Mouse (Mus musculus) urinary bladder, postnatal 25 days (tissue): ENCODE results near the gene St13.
A peak's percentile ranks its signal among the peaks of the same experiment; 100 is the strongest.

Experiments
- DNase-seq: peaks from one replicate; pipeline ENCODE4 v3.0.0; 2022; ENCODE audit warnings: low spot score

St13 gene

GRCm38 (mm10) chr15:81365246-81365645 is 34.6 kb downstream of the St13 start:
- no peak for DNase-seq

DNA sequence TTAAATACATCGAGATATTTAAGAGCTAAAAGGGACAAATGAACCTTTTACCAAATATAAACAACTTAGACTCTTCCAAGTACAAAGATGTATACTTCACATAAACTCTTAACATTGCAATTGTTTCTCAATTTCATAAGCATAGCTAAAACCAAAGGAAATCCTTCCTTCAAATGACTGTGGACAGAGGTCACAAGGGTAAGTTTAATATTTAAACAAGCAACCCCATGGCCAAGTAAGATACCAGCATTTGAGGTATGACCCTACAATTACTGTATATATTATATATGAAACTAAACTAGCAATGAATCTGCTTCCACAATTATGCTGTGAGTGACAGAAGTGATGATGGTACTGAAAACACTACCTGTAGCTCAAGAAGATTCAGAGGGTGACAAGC is 35.6 kb downstream of the St13 start:
- no peak for DNase-seq

- DNase-seq = no peak
Observed at GRCm38 (mm10) chr15:81362501-81362900, 37.4 kb downstream of the St13 start.

DNA sequence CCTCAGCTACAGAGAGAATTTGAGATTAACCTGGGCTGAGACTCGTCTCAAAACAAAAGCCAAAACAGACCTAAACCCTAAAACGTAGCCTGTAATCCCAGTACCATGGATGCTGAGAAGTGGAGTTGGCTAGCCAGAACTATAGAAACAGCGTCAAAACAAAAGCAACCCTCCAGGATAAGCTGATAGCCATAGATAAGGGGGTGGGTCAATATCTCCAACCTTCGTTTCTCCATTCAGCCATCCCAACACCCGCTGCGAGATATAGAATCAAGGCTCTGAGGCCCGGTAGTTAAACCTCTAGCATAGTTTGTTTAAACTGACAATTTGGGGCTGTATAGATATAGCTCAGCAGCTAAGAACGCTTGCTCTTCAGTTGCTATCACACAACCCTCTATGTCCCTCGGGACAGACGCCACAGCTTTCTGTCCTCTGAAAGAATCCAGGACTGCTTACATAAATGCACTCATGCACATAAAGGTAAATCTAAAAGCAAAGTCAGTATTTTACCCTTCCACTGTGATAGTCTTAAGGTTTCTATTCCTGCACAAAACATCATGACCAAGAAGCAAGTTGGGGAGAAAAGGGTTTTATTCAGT is 38.4 kb downstream of the St13 start:
- no peak for DNase-seq

DNA sequence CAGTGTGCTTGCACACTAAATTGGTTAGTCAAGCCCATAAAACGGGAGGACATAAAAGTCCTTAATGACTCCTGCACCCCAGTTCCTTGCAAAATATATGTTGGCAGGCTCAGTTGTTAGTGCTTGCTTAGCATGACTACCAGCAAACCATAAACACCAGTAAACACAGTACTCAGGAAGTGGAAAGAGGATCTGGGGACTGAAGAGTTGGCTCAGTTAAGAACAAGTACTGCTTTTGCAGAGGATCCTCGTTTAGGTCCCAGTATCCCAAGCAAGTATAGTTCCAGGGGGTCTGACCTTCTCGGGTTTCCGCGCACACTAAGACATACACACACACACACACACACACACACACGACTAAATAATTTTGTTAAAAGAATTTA is 38.9 kb downstream of the St13 start:
- no peak for DNase-seq

DNA sequence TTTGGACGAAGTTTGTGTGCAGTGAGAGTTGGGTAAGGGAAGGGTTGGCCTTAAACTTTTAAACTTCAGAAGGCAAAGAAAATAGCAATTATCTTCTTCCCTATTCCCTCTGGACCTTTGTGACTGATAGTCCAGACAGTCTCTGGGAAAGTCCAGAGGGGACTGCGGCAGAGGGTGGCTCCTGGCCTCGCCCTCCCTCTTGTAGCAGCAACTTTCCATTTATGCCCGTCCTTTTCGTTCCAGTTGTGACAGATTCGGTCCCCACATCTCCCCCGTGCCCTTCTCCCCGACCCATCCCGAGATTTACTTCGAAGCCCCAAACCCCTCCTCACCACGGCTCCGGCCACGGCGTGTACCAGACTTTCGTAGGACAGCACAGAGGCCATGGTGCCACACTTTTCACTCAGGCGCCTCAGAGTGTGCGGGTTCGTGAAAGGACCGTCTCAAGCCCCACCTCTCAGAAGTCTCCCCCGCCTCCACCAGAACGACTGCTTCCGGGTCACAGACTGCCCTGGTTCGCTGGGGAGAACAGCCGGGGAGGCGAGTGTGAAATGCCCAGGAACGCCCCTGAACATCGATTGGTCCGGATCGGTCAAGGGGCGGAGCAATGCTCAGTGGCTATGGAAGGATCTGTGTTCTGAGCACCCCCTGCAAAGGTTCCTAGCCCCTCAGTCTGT is 39.4 kb downstream of the St13 start, which contains the start of gene Slc25a17:
Gene Slc25a17 (minus strand): TSS at position 468 of the 677 bp plus-strand sequence.
- DNase-seq = peak; percentile 89

DNA sequence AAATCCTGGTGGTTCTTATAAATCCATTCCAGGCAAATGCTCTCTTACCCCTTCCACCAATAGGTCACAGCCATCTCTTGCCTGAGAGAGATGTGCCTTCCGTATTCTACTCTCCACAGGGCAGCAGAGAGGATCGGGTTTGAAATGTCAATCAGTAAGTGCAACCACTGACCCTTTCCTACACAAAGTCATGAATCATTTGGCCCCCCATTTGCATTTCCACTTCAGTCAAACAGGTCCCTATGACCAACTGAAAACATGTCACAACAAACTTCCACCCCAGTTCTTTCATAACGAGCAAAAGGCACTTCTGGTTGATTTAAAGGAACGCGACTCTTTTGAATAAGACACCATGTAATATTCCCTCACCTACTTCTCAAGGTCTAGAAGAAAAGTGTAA is 40.5 kb downstream of the St13 start:
- DNase-seq = no peak

- no peak for DNase-seq
Observed at GRCm38 (mm10) chr15:81358943-81359342, 40.9 kb downstream of the St13 start.

DNA sequence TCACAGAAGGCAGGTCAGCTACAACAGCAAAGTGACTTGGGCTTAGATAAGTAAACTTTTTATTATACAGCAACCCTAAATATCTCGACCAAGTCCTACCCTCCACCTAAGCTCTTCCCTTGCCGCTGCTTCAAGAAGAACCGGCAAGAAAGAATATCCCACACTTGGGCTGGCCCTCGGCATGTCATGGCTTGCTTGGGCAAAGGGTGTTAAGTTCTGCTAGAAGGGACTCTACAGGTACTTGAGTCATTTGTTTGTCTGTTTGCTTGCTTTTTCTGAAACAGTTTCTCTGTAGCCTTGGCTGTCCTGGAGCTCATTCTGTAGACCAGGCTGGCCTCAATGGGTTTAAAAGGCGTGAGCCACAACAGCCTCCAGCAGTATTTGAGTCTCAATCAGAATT is 42.9 kb downstream of the St13 start:
- peak; percentile 43 for DNase-seq

- DNase-seq = no peak
Observed at GRCm38 (mm10) chr15:81355146-81355761, 44.6 kb downstream of the St13 start.

DNA sequence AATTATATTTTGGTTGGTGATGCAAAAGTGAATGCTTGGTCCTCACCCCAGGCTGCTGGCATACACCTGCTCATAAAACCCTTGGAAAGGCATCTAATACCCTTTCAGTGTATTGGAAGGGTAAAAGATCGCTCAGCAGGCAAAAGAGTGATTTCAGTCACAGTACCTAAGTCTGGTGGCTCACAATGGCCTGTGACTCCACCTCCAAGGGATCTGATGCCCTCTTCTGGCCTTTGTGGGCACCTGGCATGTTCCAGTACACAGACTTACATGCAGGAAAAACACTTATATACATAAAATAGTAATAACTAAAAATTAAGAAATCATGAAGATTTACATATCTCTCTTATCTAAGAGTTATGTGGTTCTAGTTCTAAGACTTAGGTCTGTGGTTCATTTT is 47.2 kb downstream of the St13 start:
- no peak for DNase-seq

DNA sequence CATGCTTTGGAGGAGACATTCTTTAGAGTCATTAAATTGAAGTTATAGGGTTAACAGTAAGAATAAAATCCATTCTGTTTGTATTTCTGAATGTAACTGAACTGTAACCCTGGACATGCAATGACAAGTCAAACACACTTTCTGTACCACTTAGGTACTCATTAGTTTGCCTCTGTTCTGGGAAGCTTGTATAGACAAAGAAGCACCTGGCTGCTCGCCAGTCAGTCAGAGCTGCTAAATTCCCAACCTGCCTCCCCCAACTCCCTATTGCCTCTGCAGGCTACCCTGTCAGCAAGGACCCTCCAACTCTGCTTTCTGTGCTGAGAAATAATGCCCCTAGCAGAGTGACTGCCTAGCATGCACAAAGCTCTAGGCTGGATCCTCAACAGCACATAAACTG is 49.5 kb downstream of the St13 start:
- DNase-seq = peak; percentile 15

- no peak for DNase-seq
Observed at GRCm38 (mm10) chr15:81348366-81348765, 51.5 kb downstream of the St13 start.

GRCm38 (mm10) chr15:81347466-81347865 is 52.4 kb downstream of the St13 start:
- no peak for DNase-seq

- no peak for DNase-seq
Observed at GRCm38 (mm10) chr15:81341426-81341825, 58.5 kb downstream of the St13 start.

DNA sequence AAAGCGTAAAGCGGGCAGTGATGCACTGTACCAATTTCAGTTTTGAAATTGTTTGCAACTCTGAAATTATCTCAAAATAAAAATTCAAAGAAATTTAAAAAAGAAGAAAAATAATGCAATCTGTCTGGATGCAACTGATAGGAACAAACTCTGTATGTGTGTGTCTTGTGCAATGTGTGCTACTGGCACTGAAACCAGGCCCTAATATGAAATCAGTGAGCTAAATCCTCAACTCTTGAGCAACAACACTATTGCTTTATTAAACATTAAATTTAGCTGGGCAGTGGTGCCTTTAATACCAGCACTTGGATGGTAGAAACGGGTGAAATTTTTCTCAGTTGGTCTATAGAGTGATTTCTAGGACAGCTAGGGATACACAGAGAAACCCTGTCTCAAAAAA is 60.7 kb downstream of the St13 start:
- DNase-seq = no peak

GRCm38 (mm10) chr15:81336466-81336865 is 63.4 kb downstream of the St13 start:
- no peak for DNase-seq

GRCm38 (mm10) chr15:81332517-81332916 is 67.4 kb downstream of the St13 start:
- no peak for DNase-seq

DNA sequence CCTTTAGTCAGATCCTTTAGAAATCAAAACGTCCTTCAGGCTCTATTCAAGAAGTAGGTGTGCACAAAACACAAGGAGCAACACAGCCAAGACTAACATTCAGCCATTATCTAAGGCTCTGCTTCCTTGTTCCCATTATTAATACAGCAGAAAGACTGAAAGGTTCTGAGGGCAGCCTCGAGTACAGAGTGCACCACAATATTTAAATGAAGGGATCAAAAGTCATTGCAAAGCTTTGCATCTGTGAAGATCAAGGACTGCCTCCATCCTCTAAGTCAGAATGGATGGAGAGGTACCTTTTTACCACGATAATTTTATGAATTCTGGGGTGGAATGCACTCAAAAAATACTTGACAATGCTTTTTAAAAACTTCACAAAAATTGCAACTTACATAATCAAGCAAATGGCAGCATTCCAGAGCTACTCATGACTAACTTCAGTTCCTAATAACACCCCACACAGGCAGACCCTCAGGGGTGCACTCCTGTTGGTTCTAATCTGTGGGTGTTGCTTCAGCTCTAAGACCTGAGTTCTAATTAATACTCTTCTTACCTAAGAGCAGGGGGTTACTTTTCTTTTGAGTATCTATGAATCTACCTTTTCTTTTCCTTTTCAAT is 69.0 kb downstream of the St13 start:
- DNase-seq = no peak

DNA sequence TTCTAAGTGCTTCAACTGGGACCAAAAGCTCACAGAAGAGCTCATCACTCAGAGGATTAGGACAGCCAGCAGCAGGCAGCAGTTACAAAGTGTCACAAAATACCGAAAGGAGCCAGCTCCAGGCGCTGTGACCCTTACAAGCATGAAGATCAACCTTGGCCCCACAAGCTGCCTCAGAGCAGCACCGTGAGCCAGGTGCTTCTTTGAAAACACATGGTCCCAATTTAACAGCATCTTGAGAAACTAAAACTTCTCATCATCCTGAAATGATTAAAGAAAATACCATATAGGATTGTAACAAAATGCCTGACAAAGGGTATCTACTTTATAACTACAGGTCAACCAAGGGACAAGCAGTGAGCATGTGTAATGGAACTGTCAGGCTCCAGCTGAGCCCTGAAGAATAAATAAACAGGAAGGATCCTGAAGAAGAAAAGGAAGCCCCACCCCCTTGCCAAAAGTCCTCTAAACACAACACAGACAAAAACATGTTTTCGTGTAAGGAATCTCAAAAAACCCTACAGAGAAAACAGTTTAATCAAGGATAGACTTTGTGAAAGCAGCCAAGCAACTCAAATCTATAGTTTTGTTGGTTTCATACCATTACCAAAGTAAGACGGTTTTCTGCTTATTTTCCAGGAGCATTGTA is 70.0 kb downstream of the St13 start:
- DNase-seq = no peak

DNA sequence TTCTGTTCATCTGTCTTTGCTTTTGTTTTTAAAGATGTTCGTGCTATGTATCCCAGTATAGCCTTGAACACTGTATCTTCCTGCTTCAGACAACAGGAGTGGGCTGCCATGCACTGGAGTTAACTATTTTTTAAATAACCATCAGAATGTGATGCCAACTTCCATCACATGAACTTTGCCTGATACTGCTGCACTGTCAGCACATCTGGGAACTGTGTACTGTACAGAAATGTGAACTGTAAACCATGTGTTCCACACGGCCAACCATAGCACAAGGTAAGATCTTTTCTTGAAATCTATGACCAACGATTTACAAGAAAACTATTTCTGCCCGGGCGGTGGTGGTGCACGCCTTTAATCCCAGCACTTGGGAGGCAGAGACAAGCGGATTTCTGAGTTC is 72.4 kb downstream of the St13 start:
- no peak for DNase-seq

DNA sequence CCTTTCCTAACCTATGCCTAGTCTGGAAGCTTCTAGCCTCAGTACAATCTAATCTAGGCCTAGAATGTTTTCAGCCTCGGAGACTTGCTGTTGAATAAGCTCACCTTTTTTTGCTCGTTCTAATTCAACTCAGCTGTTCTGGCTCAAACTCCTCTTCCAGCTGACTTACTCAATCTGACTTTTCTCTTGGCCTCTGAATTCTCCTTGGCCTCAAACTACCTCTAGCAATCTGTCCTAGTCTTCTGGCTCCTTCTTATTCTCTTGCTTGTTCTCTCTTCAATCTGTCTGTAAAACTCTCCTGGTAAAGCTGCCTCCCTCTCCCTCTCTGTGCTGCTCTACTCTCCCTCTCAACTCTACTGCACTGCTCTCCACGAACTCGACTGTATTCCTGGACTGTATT is 74.9 kb downstream of the St13 start:
- DNase-seq = no peak

DNA sequence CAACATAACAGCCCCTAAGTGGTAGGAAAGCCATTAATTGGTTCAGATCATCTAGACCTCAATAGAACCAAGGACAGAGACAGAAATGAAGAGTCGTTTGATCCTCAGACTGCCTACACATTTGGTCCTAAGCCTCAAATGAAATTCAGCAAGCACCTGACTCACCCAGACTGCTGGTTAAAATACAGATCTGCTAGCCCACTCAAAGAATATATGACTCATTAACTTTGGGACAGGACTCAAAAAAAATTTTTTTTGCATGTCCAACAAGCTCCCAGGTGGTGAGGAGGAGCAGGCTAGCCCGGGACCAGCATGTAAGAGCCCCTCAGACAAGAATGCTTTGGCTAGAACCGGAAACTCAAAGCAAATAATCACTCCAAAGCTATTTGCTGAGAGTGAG is 79.7 kb downstream of the St13 start:
- DNase-seq = no peak
